Mouse (Mus musculus) myocyte (in vitro differentiated cells): ENCODE data around the gene Nek9. TPM values are rescaled to one million over a fixed set of nuclear protein-coding genes. Genes with fewer than 3 reads are reported as not detected.

Experiments used
- H3K27me3 ChIP-seq: one replicate; pipeline ENCODE4 v1.6.1; 2011; ENCODE audit not compliant: control insufficient read depth, insufficient read depth, insufficient read length
- H3K36me3 ChIP-seq: one replicate; pipeline ENCODE4 v1.6.1; 2011; ENCODE audit not compliant: control insufficient read depth, insufficient read depth
- H3K4me2 ChIP-seq: one replicate; pipeline ENCODE4 v1.6.1; 2011; ENCODE audit warnings: low read depth, control low read depth
- H3K4me3 ChIP-seq: one replicate; pipeline ENCODE4 v1.5.1; 2011; ENCODE audit warnings: mild to moderate bottlenecking, control low read depth, moderate library complexity
- H3K79me2 ChIP-seq: one replicate; pipeline ENCODE4 v1.6.1; 2011; ENCODE audit not compliant: control insufficient read depth, insufficient read depth
- H3ac ChIP-seq: one replicate; pipeline ENCODE4 v1.6.1; 2011; ENCODE audit not compliant: control insufficient read depth, insufficient read length
- CEBPB ChIP-seq: IDR thresholded peaks from 2 replicates; pipeline ENCODE4 v1.6.1; 2011; ENCODE audit warnings: mild to moderate bottlenecking, moderate library complexity; ENCODE audit not compliant: poor library complexity, insufficient read depth, severe bottlenecking
- E2F4 ChIP-seq: IDR thresholded peaks from one replicate; pipeline ENCODE4 v1.6.1; 2011; ENCODE audit warnings: mild to moderate bottlenecking, control low read depth, moderate library complexity; ENCODE audit not compliant: insufficient read depth
- MAX ChIP-seq: IDR thresholded peaks from one replicate; pipeline ENCODE4 v1.6.1; 2011; ENCODE audit warnings: low read depth, mild to moderate bottlenecking, control low read depth
- MYOD1 ChIP-seq, 3 experiments: IDR thresholded peaks; one replicate each; pipeline ENCODE4 v1.6.1; 2011; ENCODE audit warnings: control low read depth in 2 of 3, low read depth in 2 of 3, mild to moderate bottlenecking in 2 of 3, moderate library complexity in 1 of 3; ENCODE audit not compliant: insufficient read length in 2 of 3, control insufficient read depth in 1 of 3
- MYOG ChIP-seq, 3 experiments: IDR thresholded peaks; one replicate each; pipeline ENCODE4 v1.6.1; 2011; ENCODE audit warnings: control low read depth in 2 of 3, low read depth in 2 of 3, mild to moderate bottlenecking in 2 of 3; ENCODE audit not compliant: insufficient read length in 2 of 3, control insufficient read depth in 1 of 3, insufficient read depth in 1 of 3
- POLR2A ChIP-seq: IDR thresholded peaks from one replicate; pipeline ENCODE4 v1.6.1; 2011; ENCODE audit warnings: low read depth, mild to moderate bottlenecking, control low read depth, moderate library complexity; ENCODE audit not compliant: insufficient read length
- POLR2AphosphoS2 ChIP-seq: IDR thresholded peaks from one replicate; pipeline ENCODE4 v1.6.1; 2011; ENCODE audit warnings: low read depth, control low read depth; ENCODE audit not compliant: insufficient read length
- REST ChIP-seq: IDR thresholded peaks from one replicate; pipeline ENCODE4 v1.6.1; 2011; ENCODE audit warnings: mild to moderate bottlenecking, control low read depth, moderate library complexity; ENCODE audit not compliant: insufficient read depth, insufficient read length
- SRF ChIP-seq: IDR thresholded peaks from one replicate; pipeline ENCODE4 v1.6.1; 2011; ENCODE audit warnings: low read depth; ENCODE audit not compliant: control insufficient read depth, insufficient read length
- TCF12 ChIP-seq: IDR thresholded peaks from one replicate; pipeline ENCODE4 v1.6.1; 2011; ENCODE audit warnings: mild to moderate bottlenecking, control low read depth; ENCODE audit not compliant: poor library complexity, insufficient read depth, severe bottlenecking
- TCF3 ChIP-seq: IDR thresholded peaks from one replicate; pipeline ENCODE4 v1.6.1; 2011; ENCODE audit warnings: low read depth, control low read depth; ENCODE audit not compliant: insufficient read length
- USF1 ChIP-seq: IDR thresholded peaks from one replicate; pipeline ENCODE4 v1.6.1; 2011; ENCODE audit warnings: low read depth, mild to moderate bottlenecking, control low read depth, moderate library complexity
- polyA plus RNA-seq: library from polyadenylated mRNA; unstranded; fragments of >200 nt; fragmentation: generic; extraction: Trizol; gene quantifications from one replicate; pipeline ENCODE4 v1.2.1, GENCODE M21; 2012; ENCODE audit warnings: missing spikeins

Gene Nek9
- polyA plus RNA-seq, 1 experiment: 40.4 TPM

DNA sequence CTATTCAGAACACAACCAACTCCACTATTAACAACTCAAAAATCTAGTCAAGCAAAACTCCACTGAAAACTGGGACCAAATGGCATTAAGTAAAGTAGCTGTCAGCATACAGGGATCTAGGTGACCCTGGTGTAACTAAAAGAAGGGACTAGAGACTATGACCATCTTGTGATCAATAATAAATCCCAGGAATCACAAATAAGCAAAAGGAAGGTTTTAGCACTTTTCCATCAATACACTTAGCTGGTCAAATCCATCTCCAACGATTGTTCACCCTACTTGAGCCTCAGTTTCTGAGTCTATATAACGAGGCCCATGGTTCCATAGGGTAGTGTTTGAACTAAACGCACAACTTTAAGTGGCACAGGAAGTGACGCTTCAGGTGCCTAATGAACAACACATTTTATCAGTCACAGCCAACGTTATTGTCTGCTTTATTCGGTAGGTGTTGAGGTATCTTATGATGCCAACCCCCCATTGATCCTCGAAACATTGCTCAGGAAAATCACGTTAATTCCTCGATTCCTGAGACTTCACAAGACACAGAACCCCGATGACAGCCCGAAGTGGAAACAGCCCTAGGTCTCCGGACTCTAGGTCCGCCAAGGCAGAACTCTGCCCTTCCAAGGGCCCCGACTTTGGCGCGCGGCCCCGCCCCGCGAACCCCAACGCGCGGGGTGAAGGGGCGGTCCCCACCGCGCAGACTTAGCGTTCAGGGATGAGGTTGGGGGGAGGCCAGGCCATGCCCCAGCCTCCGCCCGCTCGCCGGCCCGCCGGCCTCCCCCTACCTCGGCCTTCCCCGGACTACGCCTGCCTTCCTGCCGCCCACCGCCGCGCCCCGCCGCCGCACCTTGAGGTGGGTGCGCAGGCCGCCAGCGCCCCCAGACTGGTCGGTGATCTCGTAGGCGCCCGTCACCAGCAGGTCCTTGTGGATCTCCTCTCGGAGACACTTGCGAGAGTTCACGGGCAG lies 34.7 kb upstream of the Nek9 start:
- peak overlapping the region; percentile 84 for H3K4me2 ChIP-seq
- peak; percentile 39 for TF ChIP-seq POLR2A
- no peak for TF ChIP-seq MAX
- H3K27me3 ChIP-seq: no peaks in the 10 kb centered on the region
- H3K36me3 ChIP-seq: no peaks in the 10 kb centered on the region
- H3K79me2 ChIP-seq: peaks cover 50% of the 10 kb centered on the region
- H3ac ChIP-seq: peak overlapping the region; percentile 82
- peak overlapping the region; percentile 61 for H3K4me3 ChIP-seq

DNA sequence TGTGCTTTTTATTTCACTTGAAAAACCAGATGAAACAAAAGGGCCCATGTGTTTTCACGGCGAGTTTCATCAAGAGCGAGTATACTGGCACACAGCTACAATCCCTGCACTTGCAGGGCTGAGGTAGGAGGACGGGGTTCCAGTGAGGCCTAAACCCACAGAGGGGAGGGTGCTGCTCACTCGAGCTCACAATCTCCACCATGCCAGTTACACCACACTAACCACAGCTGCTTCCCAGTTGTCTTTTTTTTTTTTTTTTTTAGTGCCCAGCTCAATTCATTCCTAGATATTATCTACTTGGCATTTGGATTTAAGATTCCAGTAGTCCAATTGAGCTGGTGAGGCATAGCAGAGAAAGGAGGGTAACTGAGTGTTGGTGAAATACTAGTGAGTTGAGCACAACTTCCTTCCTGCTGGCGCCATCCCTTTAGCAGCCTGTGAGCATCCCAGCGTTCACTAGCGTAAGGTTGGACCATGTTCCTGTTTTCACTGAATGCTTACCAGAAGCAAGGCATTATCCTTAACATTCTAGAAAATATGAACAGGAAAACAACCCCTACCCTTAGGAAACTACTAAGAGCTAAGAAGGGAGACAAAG lies 33.0 kb upstream of the Nek9 start:
- H3ac ChIP-seq: no peak overlapping the region
- no peak overlapping the region for H3K4me3 ChIP-seq
- peak; percentile 37 to 80 (median 57) for TF ChIP-seq MYOG (IDR thresholded peaks at IDR 0.05; ENCODE audit: control insufficient read depth in 1 of 3, insufficient read depth in 1 of 3, insufficient read length in 2 of 3, low read depth in 2 of 3)
- TF ChIP-seq TCF12: peak; percentile 38
- no peak for TF ChIP-seq POLR2A
- TF ChIP-seq E2F4: no peak
- peak; percentile 41 for TF ChIP-seq TCF3
- peak; percentile 16 to 74 (median 72) for TF ChIP-seq MYOD1 (IDR thresholded peaks at IDR 0.05; ENCODE audit: control insufficient read depth in 1 of 3, insufficient read length in 2 of 3, low read depth in 2 of 3)
- no peak for TF ChIP-seq POLR2AphosphoS2
- TF ChIP-seq MAX: no peak
- peaks cover 67% of the 10 kb centered on the region for H3K79me2 ChIP-seq
- H3K27me3 ChIP-seq: no peaks in the 10 kb centered on the region
- peak overlapping the region; percentile 84 for H3K4me2 ChIP-seq
- H3K36me3 ChIP-seq: no peaks in the 10 kb centered on the region

DNA sequence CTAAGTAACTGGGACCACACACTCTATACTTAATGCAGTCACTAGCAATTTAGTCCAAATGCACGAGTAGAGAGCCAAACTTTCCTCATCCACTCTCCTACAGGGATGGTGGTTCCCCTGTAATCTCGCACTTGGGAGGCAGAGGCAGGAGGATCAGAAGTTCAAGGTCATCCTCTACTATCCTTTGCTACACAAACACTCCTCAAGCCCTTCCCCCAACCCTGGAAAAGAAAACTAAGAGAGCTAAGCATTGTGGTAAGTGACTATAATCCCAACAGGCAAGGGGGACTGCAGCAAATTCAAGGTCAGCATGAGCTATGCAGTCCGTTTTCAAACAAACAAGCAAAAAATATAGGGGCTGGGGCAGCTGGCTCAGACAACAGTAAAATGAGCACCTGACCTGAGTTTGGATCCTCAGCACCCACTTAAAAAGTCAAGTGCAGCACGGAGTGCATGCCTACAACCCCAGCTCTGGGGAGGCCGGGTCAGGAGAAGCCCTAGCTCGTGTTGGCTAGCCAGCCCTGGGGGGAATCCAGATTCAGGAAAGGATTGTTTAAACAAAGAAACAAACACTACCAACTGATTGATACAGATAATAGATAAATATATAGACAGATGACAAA lies 29.4 kb upstream of the Nek9 start:
- H3K4me3 ChIP-seq: no peak overlapping the region
- peaks cover 97% of the 10 kb centered on the region for H3K79me2 ChIP-seq
- no peak overlapping the region for H3K4me2 ChIP-seq
- H3K27me3 ChIP-seq: no peaks in the 10 kb centered on the region
- TF ChIP-seq POLR2AphosphoS2: no peak
- TF ChIP-seq TCF3: no peak
- no peak for TF ChIP-seq MYOG (IDR thresholded peaks at IDR 0.05; ENCODE audit: control insufficient read depth in 1 of 3, insufficient read depth in 1 of 3, insufficient read length in 2 of 3, low read depth in 2 of 3)
- TF ChIP-seq SRF: no peak
- TF ChIP-seq TCF12: no peak
- TF ChIP-seq MAX: no peak
- TF ChIP-seq REST: no peak
- no peak overlapping the region for H3ac ChIP-seq
- H3K36me3 ChIP-seq: no peaks in the 10 kb centered on the region

DNA sequence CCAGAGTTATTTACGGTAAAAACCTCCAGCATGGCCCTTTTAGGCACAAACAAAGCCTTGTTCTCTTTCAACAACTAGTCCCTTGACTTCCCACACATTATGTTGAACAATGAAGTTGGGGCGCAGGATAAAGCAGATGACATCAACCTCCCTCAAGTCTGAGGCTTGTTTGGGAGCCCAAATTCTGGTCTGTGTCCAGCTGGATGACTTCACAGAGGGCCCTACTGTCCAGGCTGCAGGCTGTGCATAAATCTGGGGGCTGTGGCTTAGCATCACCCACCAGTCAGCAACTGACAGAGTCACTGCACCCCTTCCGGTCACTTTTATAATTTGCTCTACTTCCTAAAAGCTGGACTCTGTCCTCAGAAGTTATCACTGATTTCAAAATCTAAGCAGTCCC lies 27.1 kb upstream of the Nek9 start:
- H3K4me3 ChIP-seq: no peak overlapping the region
- H3ac ChIP-seq: no peak overlapping the region
- H3K36me3 ChIP-seq: no peaks in the 10 kb centered on the region
- peaks cover 100% of the 10 kb centered on the region for H3K79me2 ChIP-seq
- TF ChIP-seq MAX (no peak), MYOG (IDR thresholded peaks at IDR 0.05; ENCODE audit: control insufficient read depth in 1 of 3, insufficient read depth in 1 of 3, insufficient read length in 2 of 3, low read depth in 2 of 3) (no peak), POLR2A (no peak), REST (no peak), E2F4 (no peak), POLR2AphosphoS2 (no peak), MYOD1 (IDR thresholded peaks at IDR 0.05; ENCODE audit: control insufficient read depth in 1 of 3, insufficient read length in 2 of 3, low read depth in 2 of 3) (no peak), USF1 (no peak), TCF3 (no peak), CEBPB (no peak), SRF (no peak), TCF12 (no peak)
- peak overlapping the region; percentile 38 for H3K4me2 ChIP-seq
- H3K27me3 ChIP-seq: no peaks in the 10 kb centered on the region
